Mouse (Mus musculus): ENCODE measurements around the gene Cpxm1.
"Not testable (repeated sequence)": the region's sequence is repeated elsewhere in the genome, so short reads cannot be mapped to it uniquely, and the experiment has no call there.

The Cpxm1 gene

GRCm38 (mm10) chr2:130401891-130402290 is 4.5 kb upstream of the Cpxm1 start:
- DNase-seq (ENCODE audit: low spot score in 2 of 2) = no peak

DNA sequence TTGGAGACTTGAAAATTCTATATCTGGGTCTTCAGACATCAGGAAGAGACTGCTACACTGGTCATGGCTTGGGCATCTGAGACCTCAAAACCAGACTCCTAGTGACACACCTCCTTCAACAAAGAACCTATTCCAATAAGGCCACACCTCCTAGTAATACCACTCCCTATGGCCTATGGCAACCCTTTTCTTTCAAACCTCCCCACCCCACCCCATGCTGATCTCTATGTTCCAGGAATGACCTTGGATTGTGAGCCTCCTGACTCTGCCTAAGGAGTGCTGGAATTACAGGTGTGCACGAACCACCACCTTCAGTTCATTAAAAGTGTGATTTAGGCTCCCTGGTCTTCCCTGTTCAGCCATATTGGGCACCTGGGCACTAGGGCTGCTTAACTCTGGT is 2.7 kb upstream of the Cpxm1 start:
- no peak for DNase-seq (ENCODE audit: low spot score in 2 of 2)

- DNase-seq (ENCODE audit: low spot score in 2 of 2) = no peak
Measured at GRCm38 (mm10) chr2:130398091-130398490, 717 bp upstream of the Cpxm1 start.

- no peak for DNase-seq (ENCODE audit: low spot score in 2 of 2)
Measured at GRCm38 (mm10) chr2:130395696-130396095, 1.7 kb downstream of the Cpxm1 start.

DNA sequence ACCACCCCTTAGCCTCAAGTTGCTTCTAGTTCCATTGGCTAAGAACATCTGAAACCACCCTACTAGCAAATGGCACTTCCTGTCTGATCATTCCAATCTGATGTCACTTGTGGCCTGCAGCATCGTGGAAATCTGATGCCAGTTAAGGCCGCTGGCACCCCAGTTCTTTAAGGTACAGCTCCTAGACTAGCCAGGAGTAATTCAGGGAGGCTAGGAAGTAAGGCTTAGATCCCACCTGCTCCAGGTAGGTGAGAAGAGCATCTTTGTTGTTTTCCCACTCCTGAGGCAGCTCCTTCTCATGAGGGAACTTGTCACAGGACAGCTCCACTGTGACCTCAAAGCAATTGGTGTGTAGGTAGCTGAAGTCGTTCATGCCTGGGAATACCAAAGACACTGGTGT is 4.5 kb downstream of the Cpxm1 start:
- DNase-seq (ENCODE audit: low spot score in 2 of 2) = no peak

DNA sequence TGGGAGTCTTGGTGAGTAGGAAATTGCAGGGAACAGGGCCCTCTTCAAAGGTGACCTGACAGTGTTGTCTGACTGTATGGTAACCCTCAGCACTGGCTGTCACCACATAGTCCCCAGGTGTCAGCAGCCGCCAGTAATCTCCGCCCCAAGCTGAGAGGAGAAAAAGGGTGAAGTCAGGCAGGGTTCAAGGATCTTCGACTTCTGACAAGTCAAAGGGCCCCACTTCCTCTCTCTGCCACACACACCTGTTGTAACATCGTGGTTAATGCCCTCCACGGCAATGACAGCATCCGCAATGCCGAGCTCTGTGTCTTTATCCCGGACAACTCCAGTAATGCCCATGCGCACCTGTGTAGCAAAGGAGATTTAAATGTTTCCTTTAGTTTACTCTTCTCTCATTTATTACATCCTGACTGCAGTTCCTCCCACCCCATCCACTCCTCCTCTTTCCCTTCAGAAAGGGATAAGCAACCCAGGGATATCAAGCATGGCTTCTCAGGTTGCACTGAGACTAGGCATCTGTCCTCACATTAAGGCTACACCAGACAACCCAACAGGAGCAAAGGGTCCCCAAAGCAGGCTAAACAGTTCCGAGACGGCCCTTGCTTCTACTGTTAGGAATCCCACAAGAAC is 6.3 kb downstream of the Cpxm1 start:
- no peak for DNase-seq (ENCODE audit: low spot score in 2 of 2)

GRCm38 (mm10) chr2:130388796-130389195 is 8.6 kb downstream of the Cpxm1 start:
- DNase-seq (ENCODE audit: low spot score in 2 of 2) = no peak

DNA sequence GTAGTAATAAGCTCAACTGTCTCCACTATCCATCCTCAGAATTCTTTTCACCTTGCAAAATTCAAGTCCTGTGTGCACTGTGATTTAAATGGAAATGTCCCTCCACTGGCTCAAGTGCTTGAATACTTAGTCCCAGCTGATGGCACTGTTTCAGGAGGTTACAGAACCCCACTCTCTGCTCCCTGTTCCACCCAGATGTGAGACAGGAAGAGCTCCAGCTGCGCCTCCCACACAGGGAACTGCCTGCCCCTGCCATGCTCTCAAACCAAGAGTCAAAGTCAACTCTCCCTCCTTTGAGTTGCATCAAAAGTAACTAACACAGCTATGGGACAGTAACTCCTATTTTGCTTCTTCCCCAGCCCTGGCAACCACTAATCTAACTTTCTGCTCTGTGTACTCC is 11.2 kb downstream of the Cpxm1 start:
- DNase-seq (ENCODE audit: low spot score in 2 of 2) = no peak

GRCm38 (mm10) chr2:130383895-130384294 is 13.5 kb downstream of the Cpxm1 start:
- no peak for DNase-seq (ENCODE audit: low spot score in 2 of 2)

DNA sequence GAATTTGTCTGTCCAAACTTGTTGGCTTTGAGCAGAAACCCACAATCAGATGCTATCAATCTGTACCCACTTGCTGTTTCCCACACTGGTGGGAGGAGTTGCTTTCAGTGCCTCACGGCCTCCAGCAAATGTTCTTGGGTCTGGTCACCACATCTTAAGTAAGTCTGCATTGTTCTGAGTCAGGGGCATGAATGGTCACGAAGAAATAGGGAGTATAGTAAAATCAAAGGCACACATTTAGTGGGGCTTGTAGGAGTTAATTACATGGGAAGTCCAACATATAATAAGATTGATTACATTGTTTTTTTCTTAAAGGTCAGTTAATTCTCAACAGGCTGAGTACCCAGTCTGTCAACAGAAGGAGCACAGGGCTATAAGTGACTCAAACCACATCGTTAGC is 14.2 kb downstream of the Cpxm1 start:
- no peak for DNase-seq (ENCODE audit: low spot score in 2 of 2)

GRCm38 (mm10) chr2:130374951-130375350 is 22.4 kb downstream of the Cpxm1 start:
- no peak for DNase-seq (ENCODE audit: low spot score in 2 of 2)

DNA sequence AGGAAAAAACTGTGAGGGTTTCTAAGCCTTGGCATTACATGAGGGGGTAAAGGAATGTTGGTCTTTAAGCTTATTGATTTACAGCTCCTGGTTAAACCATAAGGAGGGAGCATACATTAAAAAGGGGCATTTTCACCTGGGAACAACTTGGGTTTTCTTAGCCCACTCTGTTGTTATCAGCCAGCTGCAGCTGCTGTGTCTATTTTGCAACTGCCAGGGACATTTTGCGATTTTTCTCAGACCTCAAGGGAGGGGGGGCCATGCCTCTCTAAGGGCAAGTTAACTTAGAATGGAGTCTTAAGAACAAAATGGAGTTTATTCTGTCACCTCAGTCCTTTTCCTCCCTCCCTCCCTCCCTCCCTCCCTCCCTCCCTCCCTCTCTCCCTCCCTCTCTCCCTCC is 24.3 kb downstream of the Cpxm1 start:
- not testable (repeated sequence) for DNase-seq (ENCODE audit: low spot score in 2 of 2)

DNA sequence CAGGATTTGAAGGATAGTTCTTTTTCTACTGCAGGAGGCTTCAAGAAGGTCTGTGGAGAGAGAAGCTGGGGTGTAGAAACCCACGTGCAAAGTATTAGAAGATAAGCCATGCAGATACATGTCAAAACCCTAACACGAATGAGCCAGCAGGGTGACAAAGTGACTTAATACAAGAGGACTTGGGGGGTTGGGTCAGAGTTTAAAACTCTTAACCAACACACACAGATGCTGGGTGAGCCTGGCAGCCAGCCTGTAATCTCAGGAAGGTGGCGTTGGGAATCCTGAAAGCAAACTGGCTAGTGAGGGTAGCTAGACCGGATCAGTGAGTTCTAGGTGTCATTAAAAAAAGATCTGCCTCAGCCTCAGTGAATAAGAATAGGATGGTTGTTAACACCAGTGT is 30.0 kb downstream of the Cpxm1 start:
- no peak for DNase-seq (ENCODE audit: low spot score in 2 of 2)

GRCm38 (mm10) chr2:130365211-130366094 is 31.9 kb downstream of the Cpxm1 start:
- DNase-seq (ENCODE audit: low spot score in 2 of 2) = no peak

- DNase-seq (ENCODE audit: low spot score in 2 of 2) = peak in 1 of 2 experiments; percentile 40
Measured at GRCm38 (mm10) chr2:130362511-130363026, 34.8 kb downstream of the Cpxm1 start.

DNA sequence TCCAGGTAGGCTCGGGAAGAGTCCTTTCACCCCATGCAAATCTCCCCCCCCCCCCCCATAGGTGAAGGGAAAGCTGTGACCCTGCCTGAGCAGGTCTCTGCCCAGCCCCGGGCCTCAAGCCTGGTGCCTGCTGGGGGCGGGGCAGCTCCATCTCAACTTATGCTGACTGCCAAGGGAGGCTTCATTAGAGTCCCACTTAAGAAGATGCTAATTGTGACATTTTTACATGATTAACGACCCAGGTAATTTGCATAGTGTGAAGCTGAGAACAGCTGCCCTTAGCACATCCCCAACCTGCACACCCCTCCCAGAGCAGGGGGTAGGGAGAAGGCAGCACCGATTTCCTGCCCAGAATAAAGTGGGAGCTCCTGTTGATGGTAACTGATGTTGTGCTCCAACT is 38.5 kb downstream of the Cpxm1 start:
- DNase-seq (ENCODE audit: low spot score in 2 of 2) = no peak

DNA sequence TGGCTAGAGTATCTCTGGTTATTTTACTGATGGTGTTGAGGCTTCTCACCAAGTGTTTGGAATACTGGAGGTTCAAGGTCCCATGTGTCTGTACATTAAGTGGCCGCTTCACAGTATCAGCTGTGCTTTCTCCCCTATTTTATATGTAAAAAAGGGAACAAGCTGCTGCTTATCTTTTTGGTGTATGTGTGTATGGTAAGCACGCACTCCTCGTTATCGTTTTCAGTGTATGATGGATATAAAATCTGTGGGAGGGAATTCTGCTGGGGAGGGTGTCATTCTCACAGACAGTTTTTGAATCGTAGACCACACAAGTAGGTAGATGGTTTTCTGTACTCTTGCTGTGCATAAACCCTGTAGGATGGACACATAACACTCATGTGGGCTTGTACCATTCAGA is 39.8 kb downstream of the Cpxm1 start:
- DNase-seq (ENCODE audit: low spot score in 2 of 2) = no peak

DNA sequence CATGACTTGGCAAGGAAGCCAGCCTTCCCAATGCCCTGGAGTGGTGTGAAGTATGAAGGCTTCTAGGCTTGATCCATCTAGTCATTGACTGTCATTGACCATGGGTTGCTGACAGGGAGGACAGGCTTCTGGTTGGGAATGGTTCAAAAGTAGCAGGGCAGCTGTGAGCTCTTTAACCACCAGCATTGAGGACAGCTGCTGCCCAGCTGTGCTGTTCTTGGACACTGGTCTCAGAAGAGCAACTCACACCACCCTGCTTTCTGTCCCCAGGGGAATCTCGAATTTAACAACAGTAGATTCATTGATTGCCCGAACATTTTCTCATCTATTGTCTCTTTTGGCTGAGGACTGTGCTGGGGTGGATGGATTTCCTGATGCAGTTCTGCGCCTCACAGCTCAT is 43.5 kb downstream of the Cpxm1 start:
- DNase-seq (ENCODE audit: low spot score in 2 of 2) = no peak

GRCm38 (mm10) chr2:130353411-130353810 is 44.0 kb downstream of the Cpxm1 start:
- no peak for DNase-seq (ENCODE audit: low spot score in 2 of 2)

- DNase-seq (ENCODE audit: low spot score in 2 of 2) = no peak
Measured at GRCm38 (mm10) chr2:130351758-130352339, 45.5 kb downstream of the Cpxm1 start.

- DNase-seq (ENCODE audit: low spot score in 2 of 2) = no peak
Measured at GRCm38 (mm10) chr2:130350376-130350775, 47.0 kb downstream of the Cpxm1 start.

- DNase-seq (ENCODE audit: low spot score in 2 of 2) = no peak
Measured at GRCm38 (mm10) chr2:130341220-130341580, 56.2 kb downstream of the Cpxm1 start.
